Mouse (Mus musculus) erythroblast, embryonic 14.5 days (primary cell): Measurements from ENCODE around the gene Ankrd33.

Experiments used
- GATA1 ChIP-seq: IDR thresholded peaks from 2 replicates; pipeline ENCODE4 v1.6.1; 2012; ENCODE audit warnings: low read length, inconsistent platforms, mixed read lengths
- TAL1 ChIP-seq: IDR thresholded peaks from 3 replicates; pipeline ENCODE4 v1.6.1; 2012; ENCODE audit warnings: low read length, inconsistent platforms, mixed read lengths

DNA sequence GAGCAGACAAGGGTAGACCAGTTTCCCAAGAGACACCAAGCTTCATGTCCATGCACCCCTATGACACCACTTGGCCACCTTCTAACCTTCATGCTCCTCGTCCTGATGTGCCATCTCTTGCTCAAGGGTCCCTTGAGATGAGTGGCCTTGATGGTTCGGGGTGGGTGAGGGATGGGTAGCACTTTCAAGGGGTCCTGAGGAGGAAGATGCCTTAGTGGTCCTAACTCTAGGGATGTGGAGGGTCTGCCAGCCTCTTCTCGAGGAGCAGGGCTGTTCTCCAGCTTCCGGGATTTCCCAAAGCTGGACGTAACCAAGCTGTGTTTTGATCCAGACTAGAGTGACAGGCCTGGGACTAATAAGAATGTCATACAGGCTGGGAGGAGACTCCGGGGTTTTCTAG lies 10.0 kb downstream of the Ankrd33 start:
- TF ChIP-seq TAL1 (no peak), GATA1 (no peak)
